Mouse (Mus musculus) kidney, adult 11 months (tissue): Measurements from ENCODE around the gene Ubap2l.

Source experiments
- DNase-seq: peaks from one replicate; pipeline ENCODE4 v3.0.0; 2022

Ubap2l gene

GRCm38 (mm10) chr3:90064383-90064782 is 12.0 kb upstream of the Ubap2l start:
- no peak for DNase-seq

GRCm38 (mm10) chr3:90062539-90062938 is 10.1 kb upstream of the Ubap2l start:
- DNase-seq: no peak

- no peak for DNase-seq
These were observed 9.1 kb upstream of the Ubap2l start for GRCm38 (mm10) chr3:90061549-90061948.

- DNase-seq: no peak
These were observed 732 bp downstream of the Ubap2l start, which contains the start of gene 4933434E20Rik for GRCm38 (mm10) chr3:90051441-90052350. TSS of gene 4933434E20Rik (plus strand) at chr3:90051636.

GRCm38 (mm10) chr3:90049691-90050090 is 2.7 kb downstream of the Ubap2l start:
- DNase-seq: no peak

- DNase-seq: no peak
These were observed 16.2 kb downstream of the Ubap2l start for GRCm38 (mm10) chr3:90036263-90036662.

- DNase-seq: no peak
These were observed 17.8 kb downstream of the Ubap2l start for GRCm38 (mm10) chr3:90034653-90035052.

- DNase-seq: no peak
These were observed 35.8 kb downstream of the Ubap2l start for GRCm38 (mm10) chr3:90016626-90017025.

GRCm38 (mm10) chr3:90010291-90010690 is 42.1 kb downstream of the Ubap2l start:
- DNase-seq: no peak

- no peak for DNase-seq
These were observed 48.2 kb downstream of the Ubap2l start for GRCm38 (mm10) chr3:90004091-90004796.

GRCm38 (mm10) chr3:89999830-90000229 is 52.6 kb downstream of the Ubap2l start:
- DNase-seq: no peak

- DNase-seq: no peak
These were observed 53.3 kb downstream of the Ubap2l start for GRCm38 (mm10) chr3:89999090-89999489.

GRCm38 (mm10) chr3:89998612-89999054 is 53.8 kb downstream of the Ubap2l start, which contains the start of gene Hax1:
TSS of gene Hax1 (minus strand) at chr3:89998780.
- DNase-seq: peak; percentile 94

- DNase-seq: no peak
These were observed 54.5 kb downstream of the Ubap2l start for GRCm38 (mm10) chr3:89997791-89998495.

GRCm38 (mm10) chr3:89994807-89995515 is 57.5 kb downstream of the Ubap2l start:
- no peak for DNase-seq

- DNase-seq: no peak
These were observed 64.6 kb downstream of the Ubap2l start for GRCm38 (mm10) chr3:89987822-89988221.

- DNase-seq: no peak
These were observed 65.2 kb downstream of the Ubap2l start for GRCm38 (mm10) chr3:89987211-89987610.

GRCm38 (mm10) chr3:89982426-89982825 is 70.0 kb downstream of the Ubap2l start:
- no peak for DNase-seq

GRCm38 (mm10) chr3:89976859-89977258 is 75.6 kb downstream of the Ubap2l start:
- no peak for DNase-seq

- DNase-seq: no peak
These were observed 83.9 kb downstream of the Ubap2l start for GRCm38 (mm10) chr3:89968509-89968908.

- DNase-seq: no peak
These were observed 85.5 kb downstream of the Ubap2l start for GRCm38 (mm10) chr3:89966946-89967345.

GRCm38 (mm10) chr3:89965972-89966371 is 86.5 kb downstream of the Ubap2l start:
- DNase-seq: no peak
